Mouse (Mus musculus): Measurements from ENCODE around the gene Ccdc155. TPM values are rescaled to one million over a fixed set of nuclear protein-coding genes. Genes with fewer than 3 reads are reported as not detected.
"Not testable (repeated sequence)": the region's sequence is repeated elsewhere in the genome, so short reads cannot be mapped to it uniquely, and the experiment has no call there.

The Ccdc155 gene
- polyA plus RNA-seq, 1 experiment, result 0.05 TPM

DNA sequence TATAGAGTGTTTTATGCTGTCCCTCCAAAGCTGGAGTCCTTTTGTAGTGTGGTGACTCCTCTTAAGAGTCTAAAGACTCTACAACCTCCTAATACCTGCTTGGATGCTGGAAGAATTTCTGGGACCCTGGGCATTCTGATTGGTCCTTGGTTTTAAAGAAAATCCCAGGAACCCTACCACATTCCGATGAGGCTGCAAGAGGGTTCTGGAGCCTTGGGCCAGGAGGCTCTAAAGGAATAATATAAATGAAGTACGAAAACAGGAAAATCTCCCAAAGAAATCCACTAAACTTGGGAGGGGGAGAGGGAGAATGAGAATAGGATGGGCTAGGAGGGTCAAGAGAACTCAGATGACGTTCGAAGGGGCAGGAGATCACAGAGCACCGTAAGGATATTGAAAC is 51.1 kb downstream of the Ccdc155 start:
- H3K4me1 ChIP-seq (ENCODE audit: control insufficient read depth, insufficient read depth, low read length), result peaks cover 2% of the 10 kb centered on the region; the same call in 1 of the 2 replicates
- no peaks in the 10 kb centered on the region for H3K36me3 ChIP-seq (ENCODE audit: control insufficient read depth, insufficient read depth, low read length)
- H3K4me3 ChIP-seq (ENCODE audit: insufficient read depth, low read depth, low read length), result peak overlapping the region; percentile 82
- under 1% methylated on average over 5 of the region's 5 CpGs for WGBS
- H3K27ac ChIP-seq (ENCODE audit: insufficient read depth, low read depth, low read length), result peak overlapping the region; percentile 96
- H3K27me3 ChIP-seq (replicated peaks; ENCODE audit: control insufficient read depth, insufficient read depth, low read length), result no peaks in the 10 kb centered on the region
- TF ChIP-seq POLR2A (IDR thresholded peaks at IDR 0.05; ENCODE audit: low read depth, low read length) (no peak), CTCF (conservative IDR thresholded peaks at IDR 0.05; ENCODE audit: insufficient read depth, insufficient read length, low read depth, low read length) (no peak)
- no peak for DNase-seq

DNA sequence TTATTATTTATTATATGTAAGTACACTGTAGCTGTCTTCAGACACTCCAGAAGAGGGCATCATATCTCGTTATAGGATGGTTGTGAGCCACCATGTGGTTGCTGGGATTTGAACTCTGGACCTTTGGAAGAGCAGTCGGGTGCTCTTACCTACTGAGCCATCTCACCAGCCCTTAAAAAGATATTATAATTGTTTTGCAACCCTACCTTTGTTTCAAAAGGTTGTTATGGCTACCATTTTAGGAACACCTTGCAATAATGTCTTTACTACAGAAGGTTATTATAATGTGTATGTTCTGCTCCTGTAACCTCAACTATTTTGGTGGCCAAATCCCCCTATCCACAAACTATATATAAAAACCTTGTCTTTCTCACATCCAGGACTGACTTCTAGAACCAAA is 51.6 kb downstream of the Ccdc155 start:
- not testable (repeated sequence) for H3K4me3 ChIP-seq (ENCODE audit: insufficient read depth, low read depth, low read length); H3K27ac ChIP-seq (ENCODE audit: insufficient read depth, low read depth, low read length); H3K36me3 ChIP-seq (ENCODE audit: control insufficient read depth, insufficient read depth, low read length); DNase-seq; H3K27me3 ChIP-seq (replicated peaks; ENCODE audit: control insufficient read depth, insufficient read depth, low read length); H3K4me1 ChIP-seq (ENCODE audit: control insufficient read depth, insufficient read depth, low read length)
- WGBS, result 63% methylated on average over 2 of the region's 2 CpGs

DNA sequence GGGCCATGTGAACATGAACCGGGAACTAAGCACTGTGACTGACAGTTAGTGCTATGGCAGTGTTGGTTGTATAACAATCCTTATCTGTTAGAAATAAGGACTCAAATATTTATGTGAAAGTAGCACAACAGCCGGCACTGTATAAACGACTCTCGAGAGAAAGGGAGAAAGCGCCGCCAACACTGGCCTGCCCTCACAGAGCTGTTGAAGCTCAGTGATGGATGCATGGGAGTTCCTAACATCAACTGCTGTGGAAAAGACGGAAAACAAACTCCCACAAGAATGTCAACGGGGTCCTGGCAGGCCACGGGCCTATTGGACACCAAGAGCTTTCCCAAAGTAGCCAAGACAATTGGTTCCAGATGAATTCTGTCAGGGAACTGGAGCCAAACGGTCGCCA is 53.4 kb downstream of the Ccdc155 start:
- no peaks in the 10 kb centered on the region for H3K36me3 ChIP-seq (ENCODE audit: control insufficient read depth, insufficient read depth, low read length)
- TF ChIP-seq POLR2A (IDR thresholded peaks at IDR 0.05; ENCODE audit: low read depth, low read length), result no peak
- no peak for TF ChIP-seq CTCF (conservative IDR thresholded peaks at IDR 0.05; ENCODE audit: insufficient read depth, insufficient read length, low read depth, low read length)
- no peaks in the 10 kb centered on the region for H3K27me3 ChIP-seq (replicated peaks; ENCODE audit: control insufficient read depth, insufficient read depth, low read length)
- H3K4me3 ChIP-seq (ENCODE audit: insufficient read depth, low read depth, low read length), result no peak overlapping the region
- peaks cover 15% of the 10 kb centered on the region; the same call in 1 of the 2 replicates for H3K4me1 ChIP-seq (ENCODE audit: control insufficient read depth, insufficient read depth, low read length)
- 48% methylated on average over 11 of the region's 11 CpGs for WGBS
- peak overlapping the region; percentile 61 for H3K27ac ChIP-seq (ENCODE audit: insufficient read depth, low read depth, low read length)
- DNase-seq, result peak; percentile 65

DNA sequence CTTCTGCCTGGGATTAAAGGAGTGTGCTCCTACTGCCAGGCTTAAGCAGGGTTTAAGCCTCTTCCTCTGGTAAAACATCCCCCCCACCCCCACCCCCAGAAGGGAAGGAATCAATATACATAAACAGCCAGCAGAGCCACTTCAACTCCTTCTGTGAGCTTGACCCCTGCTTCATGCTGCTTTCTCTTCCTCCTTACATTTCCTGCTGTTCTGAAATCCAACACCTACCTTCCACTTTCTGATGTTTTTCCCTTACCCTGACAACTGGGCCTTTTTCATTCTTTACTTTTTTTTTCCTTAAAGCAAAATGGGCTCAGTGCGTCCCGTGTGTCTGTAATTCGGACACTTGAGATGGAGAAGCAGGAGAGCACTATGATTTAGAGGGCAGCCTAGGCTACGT is 54.4 kb downstream of the Ccdc155 start:
- 59% methylated on average over 4 of the region's 4 CpGs for WGBS
- no peaks in the 10 kb centered on the region; the same call in 1 of the 2 replicates for H3K36me3 ChIP-seq (ENCODE audit: control insufficient read depth, insufficient read depth, low read length)
- DNase-seq, result no peak
- peaks cover 15% of the 10 kb centered on the region; the same call in 1 of the 2 replicates for H3K4me1 ChIP-seq (ENCODE audit: control insufficient read depth, insufficient read depth, low read length)
- peak overlapping the region; percentile 61 for H3K27ac ChIP-seq (ENCODE audit: insufficient read depth, low read depth, low read length)
- no peaks in the 10 kb centered on the region for H3K27me3 ChIP-seq (replicated peaks; ENCODE audit: control insufficient read depth, insufficient read depth, low read length)
- H3K4me3 ChIP-seq (ENCODE audit: insufficient read depth, low read depth, low read length), result no peak overlapping the region
- TF ChIP-seq CTCF (conservative IDR thresholded peaks at IDR 0.05; ENCODE audit: insufficient read depth, insufficient read length, low read depth, low read length) (no peak), POLR2A (IDR thresholded peaks at IDR 0.05; ENCODE audit: low read depth, low read length) (no peak)

DNA sequence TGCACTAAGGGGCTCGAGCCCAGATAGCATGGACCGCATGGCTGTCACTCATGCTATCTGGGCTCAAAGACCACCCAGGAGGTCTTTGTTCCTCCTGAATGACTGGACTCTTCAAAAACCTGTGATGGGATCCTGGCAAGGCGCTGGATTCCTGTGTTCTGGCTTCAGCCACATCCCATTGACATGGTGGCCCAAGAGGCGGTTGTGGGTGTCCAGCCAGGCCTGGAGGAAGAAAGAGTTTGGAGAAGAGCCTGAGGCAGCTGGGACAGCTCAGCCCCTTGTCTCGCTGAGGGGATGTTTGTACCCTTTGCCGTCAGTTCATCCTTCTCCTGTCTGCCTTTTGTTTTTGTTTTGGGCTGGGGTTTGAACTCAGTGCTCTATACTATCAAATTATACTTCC is 55.1 kb downstream of the Ccdc155 start:
- TF ChIP-seq CTCF (conservative IDR thresholded peaks at IDR 0.05; ENCODE audit: insufficient read depth, insufficient read length, low read depth, low read length) (no peak), POLR2A (IDR thresholded peaks at IDR 0.05; ENCODE audit: low read depth, low read length) (no peak)
- no peak overlapping the region for H3K4me3 ChIP-seq (ENCODE audit: insufficient read depth, low read depth, low read length)
- H3K27me3 ChIP-seq (replicated peaks; ENCODE audit: control insufficient read depth, insufficient read depth, low read length), result no peaks in the 10 kb centered on the region
- peak overlapping the region; percentile 5 for H3K27ac ChIP-seq (ENCODE audit: insufficient read depth, low read depth, low read length)
- 73% methylated on average over 6 of the region's 6 CpGs for WGBS
- H3K4me1 ChIP-seq (ENCODE audit: control insufficient read depth, insufficient read depth, low read length), result peaks cover 15% of the 10 kb centered on the region; the same call in 1 of the 2 replicates
- peak; percentile 38 for DNase-seq
- no peaks in the 10 kb centered on the region; the same call in 1 of the 2 replicates for H3K36me3 ChIP-seq (ENCODE audit: control insufficient read depth, insufficient read depth, low read length)

DNA sequence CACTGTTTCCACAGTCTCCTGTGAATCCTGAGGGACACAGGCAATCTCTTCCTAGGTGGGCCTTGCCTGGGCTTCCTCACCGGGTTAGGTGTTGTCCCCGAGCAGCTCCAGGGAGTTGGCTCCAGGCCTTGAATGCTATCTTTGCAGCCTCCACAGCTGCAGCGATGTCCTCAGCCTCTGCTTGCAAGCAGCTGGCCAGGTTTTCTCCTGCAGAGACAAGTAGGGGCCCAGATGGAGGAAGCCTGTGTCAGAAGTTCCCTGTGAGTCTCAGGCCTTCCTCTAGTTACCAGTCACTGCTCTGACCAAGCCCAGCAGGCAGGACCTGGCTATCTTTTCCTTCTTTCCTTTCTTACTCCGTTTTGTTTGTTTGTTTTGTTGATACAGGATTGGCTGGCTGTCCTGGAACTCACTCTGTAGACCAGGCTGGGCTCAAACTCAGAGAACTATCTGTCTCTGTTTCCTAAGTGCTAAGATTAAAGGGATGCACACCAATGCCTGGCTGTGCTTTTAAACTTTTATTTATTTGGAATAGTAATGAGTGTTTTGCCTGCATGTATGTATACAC is 56.1 kb downstream of the Ccdc155 start:
- no peak for DNase-seq
- WGBS, result 47% methylated on average over 4 of the region's 4 CpGs
- H3K36me3 ChIP-seq (ENCODE audit: control insufficient read depth, insufficient read depth, low read length), result peaks cover 2% of the 10 kb centered on the region
- TF ChIP-seq CTCF (conservative IDR thresholded peaks at IDR 0.05; ENCODE audit: insufficient read depth, insufficient read length, low read depth, low read length) (no peak), POLR2A (IDR thresholded peaks at IDR 0.05; ENCODE audit: low read depth, low read length) (no peak)
- no peak overlapping the region for H3K4me3 ChIP-seq (ENCODE audit: insufficient read depth, low read depth, low read length)
- peaks cover 15% of the 10 kb centered on the region; the same call in 1 of the 2 replicates for H3K4me1 ChIP-seq (ENCODE audit: control insufficient read depth, insufficient read depth, low read length)
- H3K27ac ChIP-seq (ENCODE audit: insufficient read depth, low read depth, low read length), result peak overlapping the region; percentile 72
- H3K27me3 ChIP-seq (replicated peaks; ENCODE audit: control insufficient read depth, insufficient read depth, low read length), result no peaks in the 10 kb centered on the region

DNA sequence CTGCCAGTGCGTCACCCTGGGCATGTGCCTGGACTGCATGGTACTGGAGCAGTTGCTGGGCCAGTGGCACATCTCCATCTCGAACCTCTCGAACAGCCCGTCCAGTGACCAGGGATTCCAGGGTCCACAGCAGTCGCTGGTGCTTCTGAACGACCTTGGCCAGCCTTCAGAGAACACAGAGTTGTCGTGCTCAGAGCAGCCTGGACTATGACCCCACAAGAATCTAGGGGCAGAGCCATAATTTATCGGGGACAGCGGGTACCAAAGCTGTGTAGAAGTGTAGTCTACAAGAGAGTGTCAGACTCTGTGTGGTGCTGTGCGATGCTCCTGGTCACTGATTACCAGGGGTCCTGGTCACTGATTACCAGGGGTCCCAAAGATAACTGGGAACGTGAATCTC is 56.8 kb downstream of the Ccdc155 start:
- Histone ChIP-seq H3K4me3 (ENCODE audit: insufficient read depth, low read depth, low read length) (no peak overlapping the region), H3K27ac (ENCODE audit: insufficient read depth, low read depth, low read length) (peak overlapping the region; percentile 72), H3K27me3 (replicated peaks; ENCODE audit: control insufficient read depth, insufficient read depth, low read length) (no peaks in the 10 kb centered on the region), H3K4me1 (ENCODE audit: control insufficient read depth, insufficient read depth, low read length) (peaks cover 15% of the 10 kb centered on the region; the same call in 1 of the 2 replicates), H3K36me3 (ENCODE audit: control insufficient read depth, insufficient read depth, low read length) (peaks cover 2% of the 10 kb centered on the region)
- TF ChIP-seq CTCF (conservative IDR thresholded peaks at IDR 0.05; ENCODE audit: insufficient read depth, insufficient read length, low read depth, low read length) (no peak), POLR2A (IDR thresholded peaks at IDR 0.05; ENCODE audit: low read depth, low read length) (no peak)
- DNase-seq, result peak; percentile 73
- WGBS, result 39% methylated on average over 11 of the region's 11 CpGs
